Mouse (Mus musculus): ENCODE measurements at regions not wholly inside any gene's neighbourhood (a gene's known extent, or its start where the extent isn't known, plus 50 kb on each side); places are given as distances from the start of the nearest gene placed in this dataset.

GRCm38 (mm10) chr1:193949817-193950216 lies 579.7 kb upstream of the Camk1g start:
- no peak for DNase-seq (ENCODE audit: low spot score in 2 of 2)

GRCm38 (mm10) chr1:193946953-193947586 lies 577.0 kb upstream of the Camk1g start:
- DNase-seq (ENCODE audit: low spot score in 2 of 2): no peak

GRCm38 (mm10) chr1:193935969-193936368 lies 565.9 kb upstream of the Camk1g start:
- DNase-seq (ENCODE audit: low spot score in 2 of 2): no peak

GRCm38 (mm10) chr1:193934308-193934707 lies 564.2 kb upstream of the Camk1g start:
- no peak for DNase-seq (ENCODE audit: low spot score in 2 of 2)

GRCm38 (mm10) chr1:193931131-193931729 lies 561.1 kb upstream of the Camk1g start:
- no peak for DNase-seq (ENCODE audit: low spot score in 2 of 2)

- DNase-seq (ENCODE audit: low spot score in 2 of 2): no peak
Observed at GRCm38 (mm10) chr1:193928607-193929006, 558.5 kb upstream of the Camk1g start.

- DNase-seq (ENCODE audit: low spot score in 2 of 2): no peak
Observed at GRCm38 (mm10) chr1:193922756-193923155, 552.7 kb upstream of the Camk1g start.

GRCm38 (mm10) chr1:193919243-193919642 lies 549.1 kb upstream of the Camk1g start:
- DNase-seq (ENCODE audit: low spot score in 2 of 2): no peak

GRCm38 (mm10) chr1:193905711-193906110 lies 535.6 kb upstream of the Camk1g start:
- no peak for DNase-seq (ENCODE audit: low spot score in 2 of 2)

- DNase-seq (ENCODE audit: low spot score in 2 of 2): no peak
Observed at GRCm38 (mm10) chr1:193894072-193894471, 524.0 kb upstream of the Camk1g start.

- DNase-seq (ENCODE audit: low spot score in 2 of 2): no peak
Observed at GRCm38 (mm10) chr1:193876540-193876939, 506.4 kb upstream of the Camk1g start.

- no peak for DNase-seq (ENCODE audit: low spot score in 2 of 2)
Observed at GRCm38 (mm10) chr1:193876121-193876520, 506.0 kb upstream of the Camk1g start.

- DNase-seq (ENCODE audit: low spot score in 2 of 2): no peak
Observed at GRCm38 (mm10) chr1:193875287-193875686, 505.2 kb upstream of the Camk1g start.

- no peak for DNase-seq (ENCODE audit: low spot score in 2 of 2)
Observed at GRCm38 (mm10) chr1:193870731-193871130, 500.6 kb upstream of the Camk1g start.

GRCm38 (mm10) chr1:193868639-193869320 lies 498.7 kb upstream of the Camk1g start:
- no peak for DNase-seq (ENCODE audit: low spot score in 2 of 2)

GRCm38 (mm10) chr1:193860767-193861299 lies 490.7 kb upstream of the Camk1g start:
- no peak for DNase-seq (ENCODE audit: low spot score in 2 of 2)

GRCm38 (mm10) chr1:193860354-193860753 lies 490.3 kb upstream of the Camk1g start:
- DNase-seq (ENCODE audit: low spot score in 2 of 2): no peak

- DNase-seq (ENCODE audit: low spot score in 2 of 2): no peak
Observed at GRCm38 (mm10) chr1:193859257-193860125, 489.4 kb upstream of the Camk1g start.

GRCm38 (mm10) chr1:193847922-193848321 lies 477.8 kb upstream of the Camk1g start:
- DNase-seq (ENCODE audit: low spot score in 2 of 2): no peak

GRCm38 (mm10) chr1:193844868-193845267 lies 474.8 kb upstream of the Camk1g start:
- DNase-seq (ENCODE audit: low spot score in 2 of 2): no peak

GRCm38 (mm10) chr1:193844461-193844860 lies 474.4 kb upstream of the Camk1g start:
- no peak for DNase-seq (ENCODE audit: low spot score in 2 of 2)

- no peak for DNase-seq (ENCODE audit: low spot score in 2 of 2)
Observed at GRCm38 (mm10) chr1:193800998-193801397, 430.9 kb upstream of the Camk1g start.

Data from spleen, postnatal 10 days (tissue).